Mouse (Mus musculus) lung, embryonic 15.5 days (tissue): ENCODE measurements around the gene Dusp3. TPM values are rescaled to one million over a fixed set of nuclear protein-coding genes. Genes with fewer than 3 reads are reported as not detected.
A peak's percentile ranks its signal among the peaks of the same experiment; 100 is the strongest.

Experiments
- ATAC-seq: fragments of 200-750 bp; cut with Nextera tagmentation; 2 replicates; pipeline ENCODE4 v1.8.0; 2017; ENCODE audit warnings: moderate number of reproducible peaks, borderline replicate concordance; ENCODE audit not compliant: low FRiP score, low TSS enrichment; ENCODE audit errors: extremely low read depth
- H3K27ac ChIP-seq: fragments of 300-500 bp; sonication (generic); 2 replicates; pipeline ENCODE4 v1.5.1; 2015; ENCODE audit warnings: moderate library complexity, mild to moderate bottlenecking, inconsistent platforms
- H3K27me3 ChIP-seq: fragments of 300-500 bp; sonication (generic); 2 replicates; pipeline ENCODE4 v1.6.1; 2015; ENCODE audit warnings: inconsistent platforms
- H3K36me3 ChIP-seq: fragments of 300-500 bp; sonication (generic); 2 replicates; pipeline ENCODE4 v1.6.1; 2015; ENCODE audit warnings: inconsistent platforms
- H3K4me1 ChIP-seq: fragments of 300-500 bp; sonication (generic); 2 replicates; pipeline ENCODE4 v1.6.1; 2015; ENCODE audit warnings: inconsistent platforms
- H3K4me2 ChIP-seq: fragments of 300-500 bp; sonication (generic); 2 replicates; pipeline ENCODE4 v1.6.1; 2015; ENCODE audit warnings: inconsistent platforms, mild to moderate bottlenecking, moderate library complexity
- H3K4me3 ChIP-seq: fragments of 300-500 bp; sonication (generic); 2 replicates; pipeline ENCODE4 v1.5.1; 2015; ENCODE audit warnings: mild to moderate bottlenecking, inconsistent platforms
- H3K9ac ChIP-seq: fragments of 300-500 bp; sonication (generic); 2 replicates; pipeline ENCODE4 v1.6.1; 2015; ENCODE audit warnings: inconsistent platforms
- H3K9me3 ChIP-seq: fragments of 300-500 bp; sonication (generic); 2 replicates; pipeline ENCODE4 v1.6.1; 2016; ENCODE audit warnings: inconsistent platforms
- WGBS: fragments of 180-500 bp; shearing (Covaris S2); methylation state at CpG from one replicate; pipeline ENCODE4 v1.1.7; 2015; 5-methylcytosine and 5-hydroxymethylcytosine counted together
- polyA plus RNA-seq: library from polyadenylated mRNA; unstranded; fragments of >200 nt; fragmentation: Nextera tagmentation; extraction: Ambion mirVana; gene quantifications from 2 replicates; pipeline ENCODE4 v1.2.1, GENCODE M21; 2015

Dusp3 gene
- polyA plus RNA-seq: 18.8 and 20.0 TPM in 2 replicates

DNA sequence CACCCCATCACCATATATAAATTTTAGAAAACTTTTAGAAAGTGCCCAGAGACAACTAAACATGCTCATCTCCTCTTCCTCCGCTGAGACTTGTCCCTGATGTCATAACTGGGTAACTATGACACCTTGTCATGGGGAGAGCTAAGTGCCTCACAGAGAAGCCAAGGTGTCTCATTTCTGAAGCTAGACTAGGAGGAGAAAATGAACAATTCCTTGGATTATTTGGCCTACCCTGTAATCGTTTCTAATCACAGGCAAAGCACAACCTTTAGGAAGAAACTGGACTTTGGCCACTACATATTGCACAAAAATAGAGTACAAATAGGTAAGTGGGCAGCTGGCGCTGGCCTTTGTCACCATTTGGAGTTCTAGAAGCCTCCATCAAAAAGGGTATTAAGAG is at the start of gene Dusp3:
Gene Dusp3, minus strand, starts transcription at position 101 of the 400 bp plus-strand sequence.
- peaks cover 37% of the 10 kb centered on the region for H3K4me1 ChIP-seq
- H3K9ac ChIP-seq: no peak within 1 kb of the TSS
- H3K36me3 ChIP-seq: no peaks in the 10 kb centered on the region
- no peak within 1 kb of the TSS for H3K27ac ChIP-seq
- WGBS: 82% methylated on average over 3 of the region's 3 CpGs
- no peak within 1 kb of the TSS for H3K4me3 ChIP-seq
- ATAC-seq: no peak
- H3K9me3 ChIP-seq: no peaks in the 10 kb centered on the region
- H3K27me3 ChIP-seq: peaks cover 8% of the 10 kb centered on the region; the same call in 1 of the 2 replicates
- peak within 1 kb of the TSS; percentile 28 for H3K4me2 ChIP-seq

DNA sequence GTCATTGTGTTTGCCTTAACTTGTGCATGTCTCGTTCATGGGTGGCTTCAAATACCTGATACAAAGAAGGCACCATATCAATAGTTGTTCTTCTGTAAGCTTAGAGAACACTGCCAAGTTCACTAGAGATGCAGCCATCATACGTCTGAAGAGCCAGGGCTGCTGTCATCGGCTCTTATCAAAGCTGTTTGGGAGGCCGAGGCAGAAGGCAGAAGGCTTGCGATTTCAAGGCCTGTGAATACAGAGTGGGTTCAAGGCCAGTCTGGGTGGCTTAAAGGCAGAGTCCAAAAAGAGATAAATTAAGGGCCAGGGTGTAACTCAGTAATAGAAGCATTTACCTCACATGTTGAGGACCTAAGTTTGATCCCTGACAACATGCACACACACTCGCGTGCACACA is 49.5 kb upstream of the Dusp3 start:
- WGBS: 66% methylated on average over 7 of the region's 7 CpGs
- no peak overlapping the region for H3K4me3 ChIP-seq

DNA sequence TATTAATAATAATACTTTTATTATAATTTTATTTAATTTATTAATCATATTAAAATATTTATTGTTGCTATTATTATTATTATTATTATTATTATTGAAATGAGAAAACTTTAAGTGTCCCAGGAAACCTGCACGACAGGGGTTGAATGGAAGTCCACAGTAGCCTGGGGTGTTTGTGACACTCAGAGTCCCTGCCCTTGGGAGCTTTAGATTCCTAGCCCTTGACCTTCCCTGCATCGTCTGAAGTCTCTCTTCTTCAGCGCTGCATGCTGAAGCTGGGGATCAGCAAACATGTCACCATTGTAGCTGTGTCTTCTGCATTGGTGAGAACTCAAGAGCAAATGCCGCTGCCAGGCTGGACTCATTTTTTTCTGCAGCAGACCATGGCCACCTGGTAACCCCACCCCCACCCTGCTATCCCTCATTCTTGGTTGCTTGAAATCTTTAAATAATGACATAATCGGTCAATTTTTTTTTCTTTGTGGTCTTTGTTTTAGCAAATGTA is 48.7 kb upstream of the Dusp3 start:
- Histone ChIP-seq H3K36me3 (no peaks in the 10 kb centered on the region), H3K27ac (no peak overlapping the region), H3K4me1 (peaks cover 6% of the 10 kb centered on the region; the same call in 1 of the 2 replicates), H3K9ac (no peak overlapping the region), H3K9me3 (no peaks in the 10 kb centered on the region), H3K27me3 (0 out of 2 replicates have a peak, but pooled peaks cover 6% of the 10 kb centered on the region), H3K4me3 (no peak overlapping the region), H3K4me2 (no peak overlapping the region)
- 62% methylated on average over 5 of the region's 5 CpGs for WGBS
- no peak for ATAC-seq

More for the DNA sequence above, 49.5 kb upstream of the Dusp3 start:
- H3K27ac ChIP-seq: no peak overlapping the region
- H3K9ac ChIP-seq: no peak overlapping the region
- H3K36me3 ChIP-seq: no peaks in the 10 kb centered on the region
- H3K27me3 ChIP-seq: 0 out of 2 replicates have a peak, but pooled peaks cover 6% of the 10 kb centered on the region
- H3K4me1 ChIP-seq: peaks cover 6% of the 10 kb centered on the region; the same call in 1 of the 2 replicates
- no peak for ATAC-seq
- H3K4me2 ChIP-seq: no peak overlapping the region
- no peaks in the 10 kb centered on the region for H3K9me3 ChIP-seq

DNA sequence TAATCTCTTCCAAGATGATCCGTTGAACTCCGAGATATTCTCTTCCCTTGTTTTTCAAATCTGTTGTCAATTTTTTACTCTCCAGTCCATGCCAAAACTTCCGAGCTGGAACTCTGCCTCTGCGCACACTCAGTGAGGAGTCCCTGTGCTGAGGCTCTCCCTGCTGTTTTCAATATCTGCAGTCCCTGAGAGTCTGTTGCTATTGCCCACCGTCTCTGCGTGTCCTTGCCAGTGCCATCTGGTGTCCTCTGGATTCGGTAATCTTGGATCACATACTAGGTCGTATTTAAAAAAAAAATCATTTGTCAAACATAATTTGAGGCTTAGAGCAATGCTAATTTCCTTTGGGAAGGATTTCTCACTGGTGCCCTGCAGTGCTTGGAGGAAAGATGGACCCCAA is 48.1 kb upstream of the Dusp3 start:
- Histone ChIP-seq H3K9me3 (no peaks in the 10 kb centered on the region), H3K27me3 (0 out of 2 replicates have a peak, but pooled peaks cover 6% of the 10 kb centered on the region), H3K4me2 (no peak overlapping the region), H3K4me3 (no peak overlapping the region), H3K9ac (no peak overlapping the region), H3K27ac (no peak overlapping the region), H3K4me1 (peaks cover 6% of the 10 kb centered on the region; the same call in 1 of the 2 replicates), H3K36me3 (no peaks in the 10 kb centered on the region)
- no peak for ATAC-seq
- WGBS: 64% methylated on average over 8 of the region's 8 CpGs

DNA sequence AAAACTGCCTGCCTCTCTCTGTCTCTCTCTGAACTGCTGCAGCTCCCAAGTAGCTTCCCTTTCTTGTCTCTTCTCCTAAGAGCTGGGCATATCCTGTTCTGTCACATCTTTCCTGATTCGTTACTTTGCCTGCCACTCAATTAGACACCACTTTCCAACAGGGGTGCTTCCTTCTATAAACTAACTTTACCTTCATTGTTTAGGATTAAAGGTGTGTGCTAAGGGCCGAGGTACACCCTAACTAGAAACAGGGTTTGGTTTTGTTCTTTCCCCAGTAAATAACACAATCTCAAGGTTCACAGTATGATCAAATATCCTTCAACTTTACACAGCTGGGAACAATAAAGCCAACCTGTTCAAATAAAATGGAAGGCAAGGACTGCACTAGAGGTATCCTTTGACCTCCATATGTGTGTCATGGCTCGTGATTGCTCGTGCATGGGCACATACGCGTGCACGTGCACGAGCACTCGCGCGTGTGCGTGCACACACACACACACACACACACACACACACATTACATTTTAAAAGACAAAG is 46.3 kb upstream of the Dusp3 start:
- Histone ChIP-seq H3K27me3 (0 out of 2 replicates have a peak, but pooled peaks cover 3% of the 10 kb centered on the region), H3K4me2 (no peak overlapping the region), H3K9me3 (no peaks in the 10 kb centered on the region), H3K4me1 (no peaks in the 10 kb centered on the region), H3K4me3 (no peak overlapping the region), H3K27ac (no peak overlapping the region), H3K9ac (no peak overlapping the region), H3K36me3 (no peaks in the 10 kb centered on the region)
- no peak for ATAC-seq
- 82% methylated on average over 12 of the region's 12 CpGs for WGBS

DNA sequence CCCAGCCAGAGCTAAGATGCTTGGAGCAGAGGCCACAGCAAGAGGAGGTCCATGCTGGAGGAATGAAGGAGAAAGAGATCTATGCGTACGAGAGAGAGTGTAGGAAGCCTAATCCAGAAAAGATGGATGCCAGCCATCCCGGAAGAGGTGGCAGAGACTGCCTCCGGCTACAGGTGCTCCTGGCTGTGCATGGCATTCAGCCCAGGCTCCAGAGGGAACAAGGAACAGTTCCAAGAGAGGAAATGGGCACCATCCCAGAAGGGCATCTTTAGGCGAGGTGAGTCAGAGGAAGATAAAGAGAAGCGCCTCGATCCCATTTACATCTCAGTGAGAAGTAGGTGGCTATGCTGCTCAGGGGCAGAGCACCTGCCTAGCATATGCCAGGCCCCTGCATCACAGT is 44.3 kb upstream of the Dusp3 start:
- Histone ChIP-seq H3K27me3 (no peaks in the 10 kb centered on the region), H3K9ac (no peak overlapping the region), H3K36me3 (no peaks in the 10 kb centered on the region), H3K4me3 (no peak overlapping the region), H3K9me3 (no peaks in the 10 kb centered on the region), H3K4me1 (peaks cover 10% of the 10 kb centered on the region; the same call in 1 of the 2 replicates), H3K4me2 (no peak overlapping the region), H3K27ac (no peak overlapping the region)
- ATAC-seq: no peak
- WGBS: 67% methylated on average over 7 of the region's 7 CpGs

DNA sequence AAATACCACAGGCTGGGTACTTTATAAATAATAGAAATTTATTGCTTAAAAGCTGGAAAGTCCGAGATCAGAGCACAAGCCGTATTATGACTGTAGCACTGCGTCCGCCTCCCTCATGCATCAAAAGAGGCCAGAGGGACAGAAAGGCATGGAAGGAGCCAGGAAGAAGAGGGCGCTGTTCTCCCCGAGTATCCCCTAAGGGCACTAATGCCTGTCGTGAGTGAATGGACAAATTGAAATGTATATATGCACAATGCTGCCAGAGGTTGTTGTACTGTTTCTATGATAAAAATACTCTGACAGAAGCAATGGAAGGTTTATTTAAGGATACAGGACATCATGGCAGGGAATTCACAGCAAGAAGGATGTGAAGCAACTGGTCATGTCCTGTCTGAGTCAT is 43.2 kb upstream of the Dusp3 start:
- ATAC-seq: no peak
- no peak overlapping the region for H3K4me3 ChIP-seq
- 26% methylated on average over 7 of the region's 7 CpGs for WGBS
- H3K27ac ChIP-seq: no peak overlapping the region
- H3K9ac ChIP-seq: no peak overlapping the region
- H3K4me2 ChIP-seq: no peak overlapping the region
- peaks cover 13% of the 10 kb centered on the region; the same call in 1 of the 2 replicates for H3K4me1 ChIP-seq
- H3K27me3 ChIP-seq: peaks cover 11% of the 10 kb centered on the region; the same call in 1 of the 2 replicates
- no peaks in the 10 kb centered on the region for H3K36me3 ChIP-seq
- no peaks in the 10 kb centered on the region for H3K9me3 ChIP-seq

DNA sequence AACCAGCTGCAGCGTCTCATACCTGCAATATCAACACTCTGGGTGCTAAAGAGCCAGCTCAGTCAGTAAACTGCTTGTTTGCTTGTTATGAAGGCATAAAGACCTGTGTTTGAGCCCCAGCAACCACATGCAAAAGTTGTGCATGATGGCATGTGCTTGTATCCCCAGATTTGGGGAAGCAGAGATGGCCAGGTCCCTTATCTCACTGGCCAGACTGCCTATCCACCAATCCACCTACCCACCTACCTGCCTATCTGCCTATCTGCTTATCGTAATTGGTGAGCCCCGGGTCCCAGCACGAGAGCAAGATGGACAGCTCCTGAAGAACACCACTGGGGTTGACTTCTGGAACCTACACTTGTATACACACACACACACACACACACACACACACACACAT is 42.5 kb upstream of the Dusp3 start:
- Histone ChIP-seq H3K27ac (no peak overlapping the region), H3K4me2 (no peak overlapping the region), H3K36me3 (no peaks in the 10 kb centered on the region), H3K4me3 (no peak overlapping the region), H3K27me3 (peaks cover 13% of the 10 kb centered on the region; the same call in 1 of the 2 replicates), H3K4me1 (peaks cover 13% of the 10 kb centered on the region; the same call in 1 of the 2 replicates), H3K9ac (no peak overlapping the region), H3K9me3 (no peaks in the 10 kb centered on the region)
- WGBS: 73% methylated on average over 4 of the region's 4 CpGs
- no peak for ATAC-seq

DNA sequence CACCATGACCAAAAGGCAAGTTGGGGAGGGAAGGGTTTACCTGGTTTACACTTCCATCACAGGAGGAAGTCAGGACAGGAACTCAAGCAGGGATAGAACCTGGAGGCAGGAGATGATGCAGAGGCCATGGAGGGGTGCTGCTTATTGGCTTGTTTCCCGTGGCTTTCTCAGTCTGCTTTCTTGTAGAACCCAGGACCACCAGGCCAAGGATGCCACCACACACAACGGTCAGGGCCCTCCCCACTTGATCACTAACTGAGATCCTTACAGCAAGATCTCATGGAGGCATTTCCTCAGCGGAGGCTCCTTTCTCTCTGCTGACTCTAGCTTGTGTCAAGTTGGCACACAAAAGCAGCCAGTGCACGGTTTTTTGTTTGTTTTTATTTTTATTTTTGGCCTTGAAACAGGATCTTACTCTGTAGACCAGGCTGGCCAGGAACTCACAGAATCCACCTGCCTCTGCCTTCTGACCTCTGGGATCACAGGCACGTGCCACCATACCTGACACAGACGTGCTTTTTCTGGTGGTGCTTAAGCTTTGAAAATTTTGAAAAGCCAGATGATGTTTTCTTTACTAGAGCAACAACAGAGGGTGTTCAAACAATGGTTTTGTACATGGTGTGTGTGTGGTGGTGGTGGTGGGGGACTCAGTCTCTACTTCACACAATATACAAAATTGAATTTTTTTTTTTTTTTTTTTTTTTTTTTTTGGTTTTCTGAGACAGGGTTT is 41.4 kb upstream of the Dusp3 start, which contains the start of gene Mpp3:
Gene Mpp3, minus strand, starts transcription at position 375 of the 730 bp plus-strand sequence.
- Histone ChIP-seq H3K4me3 (peak within 1 kb of the TSS; percentile 66), H3K9me3 (no peaks in the 10 kb centered on the region), H3K4me2 (peak within 1 kb of the TSS; percentile 99), H3K27ac (0 out of 2 replicates have a peak within 1 kb of the TSS, but pooled peaks have one; percentile 1), H3K27me3 (peaks cover 13% of the 10 kb centered on the region; the same call in 1 of the 2 replicates), H3K9ac (no peak within 1 kb of the TSS; the same call in 1 of the 2 replicates), H3K4me1 (peaks cover 13% of the 10 kb centered on the region; the same call in 1 of the 2 replicates), H3K36me3 (no peaks in the 10 kb centered on the region)
- 63% methylated on average over 6 of the region's 6 CpGs for WGBS
- no peak for ATAC-seq

DNA sequence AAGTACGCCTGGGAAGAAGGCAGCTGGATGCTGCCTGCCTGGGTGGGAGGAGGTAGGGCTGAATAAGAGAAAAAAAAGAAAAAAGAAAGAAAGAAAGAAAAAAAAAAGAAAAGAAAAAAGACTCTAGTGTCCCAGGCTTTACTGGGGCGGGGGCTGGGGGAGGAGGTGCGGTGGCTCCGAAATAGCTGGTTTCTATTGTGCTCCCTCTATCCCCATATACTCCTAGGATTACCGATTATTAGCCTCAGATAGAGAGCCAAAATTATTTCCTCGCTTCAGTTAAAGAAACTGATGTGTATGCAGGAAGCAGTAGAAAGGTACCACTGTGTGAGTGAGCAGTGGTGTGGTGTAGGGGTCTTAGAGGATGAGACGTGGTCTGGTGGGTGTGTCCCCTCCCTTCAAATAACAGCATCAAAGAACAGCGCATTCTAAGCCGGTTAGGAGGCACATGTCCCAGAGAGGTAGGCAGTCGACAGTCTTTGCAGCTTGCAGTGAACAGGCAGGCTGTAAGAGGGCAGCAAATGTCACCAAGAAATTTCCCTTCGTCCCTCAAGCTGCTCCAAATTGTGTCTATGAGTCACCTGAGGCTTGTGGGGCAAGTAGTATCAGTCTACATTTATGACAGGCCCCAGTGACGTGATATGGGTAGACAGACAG is 40.7 kb upstream of the Dusp3 start:
- 6% methylated on average over 12 of the region's 12 CpGs for WGBS
- no peaks in the 10 kb centered on the region for H3K9me3 ChIP-seq
- peak overlapping the region; percentile 57; the same call in 1 of the 2 replicates for H3K9ac ChIP-seq

DNA sequence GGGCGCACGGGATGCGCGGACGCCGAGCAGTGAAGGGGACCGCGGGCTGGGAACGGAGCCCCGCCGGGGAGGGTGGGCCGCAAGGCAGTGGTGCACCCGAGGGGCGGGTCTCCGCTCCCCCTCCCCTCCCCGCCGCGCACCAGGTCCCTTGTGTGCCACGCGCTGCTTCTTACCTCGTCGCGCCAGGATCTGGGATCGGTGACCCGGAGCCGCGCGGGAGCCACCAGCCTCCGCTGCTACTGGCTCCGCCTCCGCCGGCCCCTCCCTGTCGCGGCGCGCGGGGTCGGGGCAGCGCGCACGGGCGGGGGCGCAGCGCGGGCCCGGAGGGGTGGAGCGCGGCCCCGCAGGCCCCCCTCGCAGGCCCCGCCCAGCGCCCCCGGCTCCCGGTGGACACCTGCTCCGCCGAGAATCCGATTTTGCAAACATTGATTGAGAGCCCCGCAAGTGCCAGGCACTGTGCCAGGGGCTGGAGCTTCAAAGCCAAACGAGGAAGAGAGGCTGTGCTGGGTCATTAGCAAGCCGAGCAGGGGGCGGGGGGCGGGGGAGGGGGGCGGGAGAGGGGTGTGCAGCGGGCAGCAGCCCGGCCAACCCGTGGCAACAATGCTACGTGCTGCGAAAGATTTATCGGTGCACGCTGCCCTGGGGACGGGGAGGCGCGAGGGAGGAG is 40.0 kb upstream of the Dusp3 start:
- H3K27ac ChIP-seq: peak overlapping the region; percentile 1; the same call in 1 of the 2 replicates
- no peaks in the 10 kb centered on the region for H3K36me3 ChIP-seq
- WGBS: 1% methylated on average over 45 of the region's 73 CpGs
- peaks cover 13% of the 10 kb centered on the region; the same call in 1 of the 2 replicates for H3K4me1 ChIP-seq
- peak overlapping the region; percentile 57 for H3K9ac ChIP-seq
- peak overlapping the region; percentile 66 for H3K4me3 ChIP-seq
- H3K4me2 ChIP-seq: peak overlapping the region; percentile 99
- peaks cover 13% of the 10 kb centered on the region; the same call in 1 of the 2 replicates for H3K27me3 ChIP-seq
- H3K9me3 ChIP-seq: no peaks in the 10 kb centered on the region
- ATAC-seq: peak; percentile 89

More for the DNA sequence above, 40.7 kb upstream of the Dusp3 start:
- Histone ChIP-seq H3K36me3 (no peaks in the 10 kb centered on the region), H3K4me3 (peak overlapping the region; percentile 66), H3K4me1 (peaks cover 13% of the 10 kb centered on the region; the same call in 1 of the 2 replicates), H3K27me3 (peaks cover 13% of the 10 kb centered on the region; the same call in 1 of the 2 replicates), H3K27ac (0 out of 2 replicates have a peak overlapping the region, but pooled peaks have one; percentile 1), H3K4me2 (peak overlapping the region; percentile 99)
- 0 out of 2 replicates have a peak, but pooled peaks have one; percentile 1 for ATAC-seq
